Mouse (Mus musculus) erythroblast, embryonic 14.5 days (primary cell): ENCODE measurements around the gene Gas2.

Experiments
- GATA1 ChIP-seq: IDR thresholded peaks from 2 replicates; pipeline ENCODE4 v1.6.1; 2012; ENCODE audit warnings: low read length, inconsistent platforms, mixed read lengths
- TAL1 ChIP-seq: IDR thresholded peaks from 3 replicates; pipeline ENCODE4 v1.6.1; 2012; ENCODE audit warnings: low read length, inconsistent platforms, mixed read lengths

- TF ChIP-seq GATA1, result no peak
- TF ChIP-seq TAL1, result no peak
Measured at GRCm38 (mm10) chr7:51985763-51986162, 123.9 kb downstream of the Gas2 start.
